Mouse (Mus musculus): ENCODE data around the gene Htt. TPM values are rescaled to one million over a fixed set of nuclear protein-coding genes. Genes with fewer than 3 reads are reported as not detected.

Htt gene
- polyA plus RNA-seq, 1 experiment: 45.7 TPM

GRCm38 (mm10) chr5:34918785-34919184, 157.2 kb downstream of the Htt start:
- 89% methylated on average over 3 of the region's 3 CpGs for WGBS
- H3K4me3 ChIP-seq (ENCODE audit: insufficient read depth, low read depth, low read length): no peak overlapping the region
- H3K27ac ChIP-seq (ENCODE audit: insufficient read depth, low read depth, low read length): no peak overlapping the region
- peaks cover 14% of the 10 kb centered on the region for H3K4me1 ChIP-seq (ENCODE audit: control insufficient read depth, insufficient read depth, low read length)
- TF ChIP-seq CTCF (IDR thresholded peaks at IDR 0.05; ENCODE audit: insufficient read depth, low read depth, low read length) (no peak), POLR2A (IDR thresholded peaks at IDR 0.05; ENCODE audit: insufficient read depth, low read depth, low read length) (no peak)

GRCm38 (mm10) chr5:34922531-34922930, 161.0 kb downstream of the Htt start:
- TF ChIP-seq CTCF (IDR thresholded peaks at IDR 0.05; ENCODE audit: insufficient read depth, low read depth, low read length): no peak
- TF ChIP-seq POLR2A (IDR thresholded peaks at IDR 0.05; ENCODE audit: insufficient read depth, low read depth, low read length): no peak
- no peak overlapping the region for H3K27ac ChIP-seq (ENCODE audit: insufficient read depth, low read depth, low read length)
- 78% methylated on average over 6 of the region's 6 CpGs for WGBS
- peaks cover 4% of the 10 kb centered on the region for H3K4me1 ChIP-seq (ENCODE audit: control insufficient read depth, insufficient read depth, low read length)
- no peak overlapping the region for H3K4me3 ChIP-seq (ENCODE audit: insufficient read depth, low read depth, low read length)

GRCm38 (mm10) chr5:34923920-34924319, 162.4 kb downstream of the Htt start:
- TF ChIP-seq POLR2A (IDR thresholded peaks at IDR 0.05; ENCODE audit: insufficient read depth, low read depth, low read length) (no peak), CTCF (IDR thresholded peaks at IDR 0.05; ENCODE audit: insufficient read depth, low read depth, low read length) (no peak)
- H3K4me1 ChIP-seq (ENCODE audit: control insufficient read depth, insufficient read depth, low read length): no peaks in the 10 kb centered on the region
- WGBS: 93% methylated on average over 4 of the region's 4 CpGs
- H3K27ac ChIP-seq (ENCODE audit: insufficient read depth, low read depth, low read length): no peak overlapping the region
- no peak overlapping the region for H3K4me3 ChIP-seq (ENCODE audit: insufficient read depth, low read depth, low read length)

- H3K27ac ChIP-seq (ENCODE audit: insufficient read depth, low read depth, low read length): no peak overlapping the region
- WGBS: 88% methylated on average over 7 of the region's 7 CpGs
- no peak overlapping the region for H3K4me3 ChIP-seq (ENCODE audit: insufficient read depth, low read depth, low read length)
- H3K4me1 ChIP-seq (ENCODE audit: control insufficient read depth, insufficient read depth, low read length): no peaks in the 10 kb centered on the region
- no peak for TF ChIP-seq CTCF (IDR thresholded peaks at IDR 0.05; ENCODE audit: insufficient read depth, low read depth, low read length)
- no peak for TF ChIP-seq POLR2A (IDR thresholded peaks at IDR 0.05; ENCODE audit: insufficient read depth, low read depth, low read length)
Measured at GRCm38 (mm10) chr5:34924519-34924918, 163.0 kb downstream of the Htt start.

GRCm38 (mm10) chr5:34927648-34928047, 166.1 kb downstream of the Htt start:
- TF ChIP-seq POLR2A (IDR thresholded peaks at IDR 0.05; ENCODE audit: insufficient read depth, low read depth, low read length) (no peak), CTCF (IDR thresholded peaks at IDR 0.05; ENCODE audit: insufficient read depth, low read depth, low read length) (no peak)
- WGBS: 96% methylated on average over 4 of the region's 4 CpGs
- Histone ChIP-seq H3K4me3 (ENCODE audit: insufficient read depth, low read depth, low read length) (no peak overlapping the region), H3K4me1 (ENCODE audit: control insufficient read depth, insufficient read depth, low read length) (peaks cover 11% of the 10 kb centered on the region; the same call in 1 of the 2 replicates), H3K27ac (ENCODE audit: insufficient read depth, low read depth, low read length) (no peak overlapping the region)

- TF ChIP-seq POLR2A (IDR thresholded peaks at IDR 0.05; ENCODE audit: insufficient read depth, low read depth, low read length): no peak
- no peak for TF ChIP-seq CTCF (IDR thresholded peaks at IDR 0.05; ENCODE audit: insufficient read depth, low read depth, low read length)
- Histone ChIP-seq H3K4me3 (ENCODE audit: insufficient read depth, low read depth, low read length) (no peak overlapping the region), H3K27ac (ENCODE audit: insufficient read depth, low read depth, low read length) (no peak overlapping the region), H3K4me1 (ENCODE audit: control insufficient read depth, insufficient read depth, low read length) (peaks cover 11% of the 10 kb centered on the region; the same call in 1 of the 2 replicates)
- WGBS: 89% methylated on average over 9 of the region's 9 CpGs
Measured at GRCm38 (mm10) chr5:34930151-34930975, 168.8 kb downstream of the Htt start.

GRCm38 (mm10) chr5:34931091-34931490, 169.6 kb downstream of the Htt start:
- H3K27ac ChIP-seq (ENCODE audit: insufficient read depth, low read depth, low read length): no peak overlapping the region
- WGBS: 42% methylated on average over 2 of the region's 2 CpGs

GRCm38 (mm10) chr5:34931516-34932457, 170.2 kb downstream of the Htt start:
- 46% methylated on average over 11 of the region's 11 CpGs for WGBS
- TF ChIP-seq POLR2A (IDR thresholded peaks at IDR 0.05; ENCODE audit: insufficient read depth, low read depth, low read length) (no peak), CTCF (IDR thresholded peaks at IDR 0.05; ENCODE audit: insufficient read depth, low read depth, low read length) (no peak)
- Histone ChIP-seq H3K4me1 (ENCODE audit: control insufficient read depth, insufficient read depth, low read length) (peaks cover 11% of the 10 kb centered on the region; the same call in 1 of the 2 replicates), H3K4me3 (ENCODE audit: insufficient read depth, low read depth, low read length) (no peak overlapping the region), H3K27ac (ENCODE audit: insufficient read depth, low read depth, low read length) (no peak overlapping the region)

More at GRCm38 (mm10) chr5:34931091-34931490, 169.6 kb downstream of the Htt start:
- Histone ChIP-seq H3K4me1 (ENCODE audit: control insufficient read depth, insufficient read depth, low read length) (peaks cover 11% of the 10 kb centered on the region; the same call in 1 of the 2 replicates), H3K4me3 (ENCODE audit: insufficient read depth, low read depth, low read length) (no peak overlapping the region)
- TF ChIP-seq POLR2A (IDR thresholded peaks at IDR 0.05; ENCODE audit: insufficient read depth, low read depth, low read length) (no peak), CTCF (IDR thresholded peaks at IDR 0.05; ENCODE audit: insufficient read depth, low read depth, low read length) (no peak)

Measured in olfactory bulb, adult 2 months (tissue).